Mouse (Mus musculus): ENCODE data around the gene Mycbp2.

Gene Mycbp2

DNA sequence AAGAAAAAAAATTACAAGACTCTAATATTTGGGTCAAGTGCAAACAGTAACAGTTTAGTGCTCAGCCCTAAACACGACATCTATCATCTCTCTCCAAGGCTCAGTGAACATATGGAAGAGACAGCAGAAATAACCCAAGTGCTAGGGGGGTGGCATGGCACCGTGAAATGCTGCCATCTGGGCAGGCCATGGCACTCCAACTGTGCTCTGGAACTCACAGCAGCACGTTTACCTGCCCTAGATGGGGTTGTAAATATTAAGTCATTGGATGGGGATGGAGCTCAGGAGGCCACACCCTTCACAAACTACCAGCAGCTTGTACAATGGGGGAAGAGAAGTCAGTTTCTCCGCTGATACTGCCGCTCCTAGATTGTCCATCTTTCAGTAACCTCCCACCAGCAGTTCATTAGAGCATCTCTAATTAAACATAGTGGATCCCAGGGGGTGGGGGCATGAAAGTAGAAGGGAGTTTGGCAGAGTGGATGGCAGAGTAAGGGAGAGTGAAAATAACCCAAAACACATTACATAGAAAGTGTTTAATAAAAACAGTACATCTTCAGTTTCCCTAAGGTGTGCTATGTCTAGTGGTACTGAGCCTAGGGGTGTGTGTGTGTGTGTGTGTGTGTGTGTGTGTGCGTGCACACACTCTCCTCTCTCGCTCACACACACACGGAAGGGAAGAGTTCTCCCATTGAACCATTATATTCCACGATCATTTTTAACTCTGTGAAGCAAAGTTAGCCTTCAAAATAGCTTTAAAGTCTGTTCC, 267.2 kb downstream of the Mycbp2 start:
- no peak for DNase-seq (ENCODE audit: low read depth, low spot score)
- no peaks in the 10 kb centered on the region for H3K27me3 ChIP-seq (ENCODE audit: control insufficient read depth, insufficient read depth, low read length, poor library complexity, severe bottlenecking)
- peaks cover 5% of the 10 kb centered on the region for H3K36me3 ChIP-seq (ENCODE audit: control insufficient read depth, insufficient read depth, low read length, poor library complexity, severe bottlenecking)

- H3K27me3 ChIP-seq (ENCODE audit: control insufficient read depth, insufficient read depth, low read length, poor library complexity, severe bottlenecking), result no peaks in the 10 kb centered on the region
- peaks cover 6% of the 10 kb centered on the region for H3K36me3 ChIP-seq (ENCODE audit: control insufficient read depth, insufficient read depth, low read length, poor library complexity, severe bottlenecking)
- DNase-seq (ENCODE audit: low read depth, low spot score), result no peak
Measured at GRCm38 (mm10) chr14:103078006-103078912, 268.4 kb downstream of the Mycbp2 start.

DNA sequence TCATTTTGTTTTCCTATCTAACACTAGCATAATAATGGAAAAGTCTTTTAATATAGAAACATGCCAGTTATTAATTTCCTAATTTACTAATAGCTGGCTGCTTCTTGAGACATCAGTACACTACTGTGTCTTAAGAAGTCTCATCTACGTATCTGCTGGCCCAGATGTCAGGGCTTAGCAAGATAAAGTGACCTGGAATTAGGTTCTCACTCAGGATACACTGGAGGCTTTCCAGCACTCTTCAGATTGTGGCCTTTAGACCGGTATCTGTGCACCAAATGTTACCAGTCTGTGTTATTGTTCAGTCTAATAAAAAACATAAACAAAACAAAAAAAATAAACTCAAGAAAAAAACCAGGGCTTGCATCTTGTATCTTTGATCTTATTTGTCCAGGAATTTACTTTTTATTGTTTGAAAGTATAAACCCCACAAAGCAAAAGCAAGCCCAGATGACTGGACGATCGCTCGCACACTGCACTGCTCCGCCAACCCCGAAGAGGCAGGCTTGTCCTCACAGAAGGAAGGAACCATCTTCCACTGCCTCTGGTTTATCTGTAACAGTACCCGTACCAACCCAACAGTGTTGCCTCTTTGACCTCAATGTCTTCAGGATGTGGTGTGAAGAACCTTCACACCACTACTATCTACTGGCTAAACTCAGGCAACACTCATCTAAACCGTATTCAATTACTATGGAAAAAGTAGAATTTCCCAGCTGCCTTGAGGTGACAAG, 269.2 kb downstream of the Mycbp2 start:
- no peak for DNase-seq (ENCODE audit: low read depth, low spot score)
- peaks cover 5% of the 10 kb centered on the region for H3K36me3 ChIP-seq (ENCODE audit: control insufficient read depth, insufficient read depth, low read length, poor library complexity, severe bottlenecking)
- no peaks in the 10 kb centered on the region for H3K27me3 ChIP-seq (ENCODE audit: control insufficient read depth, insufficient read depth, low read length, poor library complexity, severe bottlenecking)

DNA sequence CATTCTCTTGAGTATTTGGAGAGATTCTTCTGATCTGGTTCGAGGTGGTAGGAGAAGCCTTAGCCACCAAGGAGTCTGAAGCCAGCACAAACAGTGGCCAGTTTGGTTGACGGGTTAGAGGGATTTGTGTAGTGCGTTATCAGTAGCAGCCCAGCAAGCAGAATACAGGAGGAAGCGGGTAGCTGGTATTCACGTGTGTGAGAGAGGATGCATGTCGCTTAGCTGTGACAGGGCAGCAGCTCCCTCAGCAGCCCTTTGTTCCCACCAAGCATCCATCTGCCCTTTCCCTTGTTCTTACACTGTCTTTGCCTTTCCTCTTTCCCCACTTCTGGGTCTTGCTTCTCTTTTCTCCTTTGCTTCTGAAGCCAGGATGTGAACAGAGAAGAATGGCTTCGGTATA, 271.4 kb downstream of the Mycbp2 start:
- H3K36me3 ChIP-seq (ENCODE audit: control insufficient read depth, insufficient read depth, low read length, poor library complexity, severe bottlenecking), result peaks cover 7% of the 10 kb centered on the region
- no peak for DNase-seq (ENCODE audit: low read depth, low spot score)
- no peaks in the 10 kb centered on the region for H3K27me3 ChIP-seq (ENCODE audit: control insufficient read depth, insufficient read depth, low read length, poor library complexity, severe bottlenecking)

GRCm38 (mm10) chr14:103073825-103074224, 272.8 kb downstream of the Mycbp2 start:
- no peak for DNase-seq (ENCODE audit: low read depth, low spot score)
- peaks cover 7% of the 10 kb centered on the region for H3K36me3 ChIP-seq (ENCODE audit: control insufficient read depth, insufficient read depth, low read length, poor library complexity, severe bottlenecking)
- no peaks in the 10 kb centered on the region for H3K27me3 ChIP-seq (ENCODE audit: control insufficient read depth, insufficient read depth, low read length, poor library complexity, severe bottlenecking)

DNA sequence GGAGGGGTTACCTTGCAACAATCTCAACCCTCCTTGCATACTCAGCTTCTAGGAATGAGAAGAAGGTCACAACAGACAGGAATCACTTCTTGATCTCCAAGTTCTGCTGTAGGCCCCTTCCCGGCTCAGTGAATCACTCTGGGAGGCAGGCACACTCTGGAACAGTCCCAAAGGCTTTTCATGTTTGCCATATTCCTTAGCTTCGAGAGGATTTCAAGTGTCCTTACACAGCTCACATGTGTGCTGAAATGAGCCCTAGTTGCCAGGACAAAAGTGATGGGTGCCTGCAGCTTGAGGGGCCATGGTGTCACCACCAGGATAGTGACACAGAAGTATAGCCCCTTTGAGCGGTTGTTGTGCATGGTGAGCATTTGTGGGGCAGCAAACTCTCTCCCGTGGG, 273.9 kb downstream of the Mycbp2 start:
- Histone ChIP-seq H3K36me3 (ENCODE audit: control insufficient read depth, insufficient read depth, low read length, poor library complexity, severe bottlenecking) (peaks cover 7% of the 10 kb centered on the region), H3K27me3 (ENCODE audit: control insufficient read depth, insufficient read depth, low read length, poor library complexity, severe bottlenecking) (no peaks in the 10 kb centered on the region)
- no peak for DNase-seq (ENCODE audit: low read depth, low spot score)

GRCm38 (mm10) chr14:103071471-103071870, 275.1 kb downstream of the Mycbp2 start:
- Histone ChIP-seq H3K27me3 (ENCODE audit: control insufficient read depth, insufficient read depth, low read length, poor library complexity, severe bottlenecking) (no peaks in the 10 kb centered on the region), H3K36me3 (ENCODE audit: control insufficient read depth, insufficient read depth, low read length, poor library complexity, severe bottlenecking) (peaks cover 7% of the 10 kb centered on the region)
- no peak for DNase-seq (ENCODE audit: low read depth, low spot score)

- no peaks in the 10 kb centered on the region for H3K27me3 ChIP-seq (ENCODE audit: control insufficient read depth, insufficient read depth, low read length, poor library complexity, severe bottlenecking)
- H3K36me3 ChIP-seq (ENCODE audit: control insufficient read depth, insufficient read depth, low read length, poor library complexity, severe bottlenecking), result peaks cover 7% of the 10 kb centered on the region
- DNase-seq (ENCODE audit: low read depth, low spot score), result peak; percentile 72
Measured at GRCm38 (mm10) chr14:103070790-103071189, 275.8 kb downstream of the Mycbp2 start.

DNA sequence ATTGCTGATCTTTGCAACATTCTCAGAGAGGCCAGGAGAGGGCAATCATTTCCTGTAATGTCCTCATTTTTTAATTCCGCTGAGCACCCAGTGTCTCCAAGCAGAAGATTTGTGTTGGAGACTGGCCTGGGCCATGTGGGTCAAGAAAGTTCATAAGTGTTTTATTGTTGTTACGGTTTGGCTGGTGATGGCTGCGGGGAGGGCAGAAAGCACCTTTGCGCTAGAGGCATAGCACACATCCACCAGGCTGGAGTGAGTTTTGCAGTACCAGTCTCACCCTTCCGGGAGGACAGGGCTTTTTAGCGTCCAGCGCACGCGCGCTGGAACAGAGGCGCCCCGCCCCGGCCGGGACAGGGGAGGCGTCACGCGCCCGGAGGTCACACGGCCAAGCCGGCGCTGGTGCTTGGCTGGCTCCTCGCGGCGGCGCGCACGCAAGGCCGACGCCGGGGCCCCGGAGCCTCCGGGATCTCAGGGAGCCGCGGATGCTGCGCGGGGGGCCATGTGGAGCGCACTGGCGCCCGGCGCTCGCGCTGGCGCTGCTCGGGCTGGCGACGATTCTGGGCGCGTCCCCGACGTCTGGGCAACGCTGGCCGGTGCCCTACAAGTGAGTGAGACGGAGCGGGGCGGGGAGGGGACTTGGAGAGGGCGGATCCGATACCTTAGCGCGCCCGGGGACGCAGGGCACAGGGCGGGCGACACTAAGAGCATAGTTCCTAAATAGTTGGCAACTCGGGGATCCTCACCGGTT, 276.6 kb downstream of the Mycbp2 start, which contains the start of gene Cln5:
Cln5 (plus strand) TSS at position 353 of the 748 bp plus-strand sequence.
- peak; percentile 95 for DNase-seq (ENCODE audit: low read depth, low spot score)
- Histone ChIP-seq H3K36me3 (ENCODE audit: control insufficient read depth, insufficient read depth, low read length, poor library complexity, severe bottlenecking) (peaks cover 7% of the 10 kb centered on the region), H3K27me3 (ENCODE audit: control insufficient read depth, insufficient read depth, low read length, poor library complexity, severe bottlenecking) (no peaks in the 10 kb centered on the region)

DNA sequence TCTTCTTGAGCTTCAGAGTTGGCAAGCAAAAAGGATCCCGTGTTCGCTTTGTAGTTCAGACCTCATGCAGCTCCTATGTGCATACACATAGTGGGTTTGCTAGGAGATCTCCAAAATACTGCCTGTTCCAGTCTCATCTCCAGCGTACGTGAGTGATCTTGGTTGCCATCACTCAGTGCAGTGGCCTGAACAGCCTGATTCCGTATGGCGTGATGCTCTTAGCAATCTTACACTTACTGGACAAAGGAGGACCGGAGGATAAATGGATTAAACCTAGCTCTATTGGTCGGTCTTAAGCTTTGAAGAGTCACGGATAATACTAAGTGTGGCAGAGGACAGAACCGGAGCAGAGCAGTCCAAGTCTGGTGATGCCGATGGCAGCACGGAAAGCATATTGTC, 277.1 kb downstream of the Mycbp2 start:
- H3K27me3 ChIP-seq (ENCODE audit: control insufficient read depth, insufficient read depth, low read length, poor library complexity, severe bottlenecking), result no peaks in the 10 kb centered on the region
- DNase-seq (ENCODE audit: low read depth, low spot score), result no peak
- peaks cover 5% of the 10 kb centered on the region for H3K36me3 ChIP-seq (ENCODE audit: control insufficient read depth, insufficient read depth, low read length, poor library complexity, severe bottlenecking)

GRCm38 (mm10) chr14:103065294-103066167, 281.1 kb downstream of the Mycbp2 start:
- peak; percentile 86 for DNase-seq (ENCODE audit: low read depth, low spot score)
- Histone ChIP-seq H3K36me3 (ENCODE audit: control insufficient read depth, insufficient read depth, low read length, poor library complexity, severe bottlenecking) (no peaks in the 10 kb centered on the region), H3K27me3 (ENCODE audit: control insufficient read depth, insufficient read depth, low read length, poor library complexity, severe bottlenecking) (no peaks in the 10 kb centered on the region)
